Mouse (Mus musculus) B cell, adult (primary cell): ENCODE results near the gene Csf2. TPM values are rescaled to one million over a fixed set of nuclear protein-coding genes. Genes with fewer than 3 reads are reported as not detected.

ENCODE experiments used
- total RNA-seq: library from RNA; stranded (reverse); gene quantifications from 4 replicates; pipeline ENCODE4 v1.2.4, GENCODE M21; 2023; ENCODE audit not compliant: inconsistent age

Csf2 gene
- not detected in 4 replicates for total RNA-seq

DNA sequence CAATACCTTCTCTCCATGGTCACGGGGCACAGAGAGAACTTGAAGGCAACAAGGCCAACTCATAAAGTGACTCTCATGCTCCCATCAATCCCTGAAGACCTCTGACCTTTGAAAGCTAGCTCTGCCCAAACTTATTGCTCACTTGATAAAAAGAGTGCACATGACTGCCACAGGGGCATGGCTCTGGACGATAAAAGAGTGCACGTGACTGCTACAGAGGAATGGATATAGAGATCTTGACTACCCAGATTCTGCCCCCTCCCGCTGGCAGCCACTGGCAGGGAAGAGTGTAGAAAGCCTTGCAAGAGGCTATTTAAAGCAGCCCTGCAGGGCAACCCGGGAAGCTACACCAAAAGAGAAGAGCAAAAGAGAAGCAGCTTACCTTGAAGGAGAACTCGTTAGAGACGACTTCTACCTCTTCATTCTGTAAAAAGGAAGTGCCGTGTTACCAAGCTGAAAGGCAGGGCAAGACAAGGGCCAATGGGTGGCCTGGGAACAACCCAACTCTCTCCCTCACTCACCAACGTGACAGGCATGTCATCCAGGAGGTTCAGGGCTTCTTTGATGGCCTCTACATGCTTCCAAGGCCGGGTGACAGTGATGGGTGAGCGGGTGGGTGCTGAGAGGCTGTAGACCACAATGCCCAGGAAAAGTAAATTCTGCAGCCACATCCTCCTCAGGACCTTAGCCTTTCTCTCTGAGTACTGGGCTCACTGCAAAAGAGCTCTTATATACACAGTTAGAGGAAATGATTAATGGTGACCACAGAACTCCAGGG is at the start of gene Csf2:
TSS of gene Csf2 (minus strand) at position 728 of the 778 bp plus-strand sequence.

GRCm38 (mm10) chr11:54267177-54267576 is 17.7 kb upstream of the Csf2 start, which contains the start of gene Il3:
Gene Il3, minus strand, starts transcription at chr11:54267277.

Other genes starting within 250 kb of the Csf2 start
- 0.30 TPM in 1 of 4 replicates, not detected in the others for gene Slc22a4, start 221.6 kb downstream of the Csf2 start, total RNA-seq
- 0.57 TPM in 1 of 4 replicates, not detected in the others for gene Pdlim4, start 180.7 kb downstream of the Csf2 start, total RNA-seq
- gene P4ha2, start 149.6 kb downstream of the Csf2 start, total RNA-seq = not detected in 4 replicates
- gene Il3, start 17.6 kb upstream of the Csf2 start, total RNA-seq = not detected in 4 replicates
- gene Acsl6, start 54.1 kb upstream of the Csf2 start, total RNA-seq = not detected in 4 replicates
- not detected in 4 replicates for gene Meikin, start 121.0 kb upstream of the Csf2 start, total RNA-seq
- gene Fnip1, start 188.5 kb upstream of the Csf2 start, total RNA-seq = 28.0 to 35.8 TPM (median 32.8 TPM) in 4 replicates